Mouse (Mus musculus): ENCODE data around the gene Rgp1.

The Rgp1 gene

GRCm38 (mm10) chr4:43634621-43635374 lies 56.3 kb downstream of the Rgp1 start:
- no peak for DNase-seq (ENCODE audit: low spot score in 2 of 2)

DNA sequence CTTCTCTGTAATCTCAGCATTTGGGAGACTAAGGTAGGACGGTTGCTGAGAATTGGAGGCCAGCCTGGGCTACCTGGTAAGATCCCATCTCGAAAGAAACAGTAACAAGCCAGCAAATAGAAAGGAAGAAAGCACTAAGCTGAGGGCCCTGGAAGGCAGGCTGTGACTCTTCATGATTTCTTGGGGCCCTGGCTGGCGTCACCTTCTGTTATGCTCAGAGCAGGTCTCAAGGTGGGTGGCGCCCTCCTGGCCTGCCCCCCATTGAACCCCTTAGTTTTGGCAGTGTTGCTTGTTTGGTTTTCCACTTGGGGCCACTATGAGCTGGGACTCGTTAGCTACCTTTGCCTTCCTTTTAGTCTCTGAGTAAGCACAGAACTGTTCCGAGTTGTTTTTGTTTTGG lies 58.2 kb downstream of the Rgp1 start:
- no peak for DNase-seq (ENCODE audit: low spot score in 2 of 2)
